In the genomic region with DNA sequence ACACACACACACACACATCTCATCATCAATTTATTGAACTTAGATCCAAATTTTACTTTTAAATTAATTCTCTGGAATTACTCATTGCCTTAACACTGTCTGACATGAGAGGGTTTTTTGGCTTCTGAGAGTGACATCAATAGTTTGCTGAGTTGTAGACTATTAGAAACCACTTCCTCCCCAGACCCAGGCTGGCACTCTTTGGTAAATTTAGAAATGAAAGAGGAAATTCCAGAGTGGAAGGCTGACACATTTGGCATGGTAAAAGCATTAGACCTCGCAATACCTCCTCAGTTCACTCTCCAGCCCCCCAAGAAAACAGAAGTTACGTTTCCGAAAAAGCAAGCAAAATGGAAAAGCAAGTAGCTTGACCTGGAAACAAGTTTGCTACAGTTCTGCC, we compare ENCODE assay signal across 18 mouse cellular contexts. TPM values are rescaled to one million over a fixed set of nuclear protein-coding genes. Genes with fewer than 3 reads are reported as not detected.
DNase-seq lines count a peak whose midpoint lies in the region; ATAC-seq and TF ChIP-seq lines count a peak whose summit lies in the region.
"Had no signal": no experiment of that assay in that cellular context is flagged by ENCODE, and none has a peak within 500 bp of the region (broad histone marks: within the 10 kb centered on the region; RNA-seq: fewer than 3 reads in every experiment).

No protein-coding gene starts in this region.

- TF ChIP-seq CTCF in liver, adult 2 months (IDR thresholded peaks at IDR 0.05; ENCODE audit: low read depth, low read length): no peak
- no peak for TF ChIP-seq CTCF in Patski (IDR thresholded peaks at IDR 0.05)

- WGBS in liver, adult 2 months: 60% methylated on average over 3 of the region's 3 CpGs
- WGBS in liver, embryonic 11.5 days: 55% methylated on average over 3 of the region's 3 CpGs

- H3K27me3 ChIP-seq in liver, adult 2 months (ENCODE audit: control insufficient read depth, insufficient read depth, low read length): no peaks in the 10 kb centered on the region
- H3K27me3 ChIP-seq in liver, embryonic 11.5 days (replicated peaks; ENCODE audit: control insufficient read depth, insufficient read depth, low read length): no peaks in the 10 kb centered on the region
- H3K27me3 ChIP-seq in Patski: no peaks in the 10 kb centered on the region
- H3K27me3 ChIP-seq: embryonic facial prominence, embryonic 12.5 days; heart, embryonic 15.5 days; hindbrain, embryonic 15.5 days; midbrain, embryonic 15.5 days had no signal

- no peak for ATAC-seq in liver, embryonic 11.5 days (replicated peaks; ENCODE audit: low FRiP score)
- ATAC-seq in Patski: peak; percentile 73
- ATAC-seq: forebrain, embryonic 14.5 days; midbrain, embryonic 15.5 days had no signal

- no peak overlapping the region for H3K27ac ChIP-seq in liver, adult 2 months (replicated peaks; ENCODE audit: insufficient read depth, low read depth, low read length)
- no peak overlapping the region for H3K27ac ChIP-seq in liver, embryonic 11.5 days (ENCODE audit: low read depth, low read length)
- H3K27ac ChIP-seq: embryonic facial prominence, embryonic 12.5 days; heart, embryonic 15.5 days; hindbrain, embryonic 15.5 days; midbrain, embryonic 15.5 days had no signal

- H3K4me1 ChIP-seq in liver, adult 2 months (ENCODE audit: control insufficient read depth, insufficient read depth, low read length): peaks cover 18% of the 10 kb centered on the region
- no peaks in the 10 kb centered on the region for H3K4me1 ChIP-seq in liver, embryonic 11.5 days (replicated peaks; ENCODE audit: control insufficient read depth, insufficient read depth, low read length)

- POLR2A ChIA-PET in Patski (lab: Charles Lee): no interaction called here

- no peak overlapping the region for H3K4me3 ChIP-seq in liver, adult 2 months (ENCODE audit: insufficient read depth, low read depth, low read length)
- H3K4me3 ChIP-seq in liver, embryonic 11.5 days (ENCODE audit: low read depth, low read length): no peak overlapping the region
- H3K4me3 ChIP-seq: embryonic facial prominence, embryonic 12.5 days; heart, embryonic 15.5 days; hindbrain, embryonic 15.5 days; midbrain, embryonic 15.5 days had no signal

- in situ Hi-C loops in Patski (cut with MboI; ENCODE audit: low pct_unique_long_range_greater_than_20kb): no loop called here

- peak; percentile 39 for DNase-seq in liver, adult 2 months (ENCODE audit: extremely low read depth, low read depth, low spot score)
- no peak for DNase-seq in liver, embryonic 11.5 days (ENCODE audit: low spot score)
- no peak for DNase-seq in Patski (ENCODE audit: low read depth, low spot score)
- DNase-seq in fibroblast of lung, adult 2 months (ENCODE audit: low read depth): peak; percentile 25
- DNase-seq in skeletal muscle tissue, adult 2 months (ENCODE audit: low read depth, low spot score): peak; percentile 28
- DNase-seq in thymus, postnatal 25 days: no peak
- no peak for DNase-seq in right cerebral cortex, adult 18-20 months
- DNase-seq: adrenal gland, postnatal 25 days; cerebellum, adult 18-20 months; gastrocnemius, postnatal 10 days; kidney, postnatal 14 days; layer of hippocampus, postnatal 36 days; lung, adult 2 months had no signal

- H3K79me2 ChIP-seq in liver, adult 2 months (ENCODE audit: control insufficient read depth, insufficient read depth, low read length): peaks cover 44% of the 10 kb centered on the region; the same call in 1 of the 2 replicates

- H3K36me3 ChIP-seq in liver, adult 2 months (ENCODE audit: control insufficient read depth, insufficient read depth, low read length): no peaks in the 10 kb centered on the region
- no peaks in the 10 kb centered on the region for H3K36me3 ChIP-seq in liver, embryonic 11.5 days (ENCODE audit: control insufficient read depth, insufficient read depth, low read length)
- H3K36me3 ChIP-seq: embryonic facial prominence, embryonic 12.5 days; heart, embryonic 15.5 days; hindbrain, embryonic 15.5 days; midbrain, embryonic 15.5 days had no signal

- no peak for TF ChIP-seq POLR2A in liver, adult 2 months (IDR thresholded peaks at IDR 0.05; ENCODE audit: extremely low read depth, insufficient read depth, low read length)

- CTCF ChIA-PET in Patski (lab: Charles Lee): no interaction called here

- no peak overlapping the region for H3K4me2 ChIP-seq in liver, embryonic 11.5 days
- H3K4me2 ChIP-seq: embryonic facial prominence, embryonic 12.5 days; heart, embryonic 15.5 days; hindbrain, embryonic 15.5 days; midbrain, embryonic 15.5 days had no signal

- H3K9me3 ChIP-seq in liver, embryonic 11.5 days (ENCODE audit: control insufficient read depth, low read length): no peaks in the 10 kb centered on the region
- H3K9me3 ChIP-seq: embryonic facial prominence, embryonic 12.5 days; heart, embryonic 15.5 days; hindbrain, embryonic 15.5 days; midbrain, embryonic 15.5 days had no signal

- no peak overlapping the region for H3K9ac ChIP-seq in liver, adult 2 months (ENCODE audit: low read depth, low read length)
- H3K9ac ChIP-seq in liver, embryonic 11.5 days (ENCODE audit: low read depth, low read length): no peak overlapping the region
- H3K9ac ChIP-seq: embryonic facial prominence, embryonic 12.5 days; heart, embryonic 15.5 days; hindbrain, embryonic 15.5 days; midbrain, embryonic 15.5 days had no signal

RNA-seq across cellular contexts. Expression of gene Cyfip1, which starts 11.2 kb away (rescaled TPM):
- 44.8 and 45.0 TPM in 2 replicates for total RNA-seq in liver, adult 2 months (2014; rRNA removed)
- 14.0 and 17.3 TPM in 2 replicates for polyA plus RNA-seq in liver, adult 2 months (2012; rRNA removed)
- 47.8 and 56.7 TPM in 2 replicates for polyA plus RNA-seq in liver, embryonic 11.5 days (2014; fragmentation: Nextera tagmentation; extraction: Ambion mirVana)
- polyA plus RNA-seq in Patski (2021): 81.0 TPM

RNA-seq across cellular contexts. Expression of gene Tubgcp5, which starts 58.8 kb away (rescaled TPM):
- total RNA-seq in liver, adult 2 months (2014; rRNA removed): 3.6 and 5.1 TPM in 2 replicates
- polyA plus RNA-seq in liver, adult 2 months (2012; rRNA removed): 1.2 and 1.5 TPM in 2 replicates
- polyA plus RNA-seq in liver, embryonic 11.5 days (2014; fragmentation: Nextera tagmentation; extraction: Ambion mirVana): 24.1 and 25.0 TPM in 2 replicates
- polyA plus RNA-seq in Patski (2021): 21.6 TPM

Comparison
In these comparisons a context has a peak if more than half of its experiments do, and no peak if none do; other contexts are left out.
1. DNase-seq: peak in liver, adult 2 months (single experiment), fibroblast of lung, adult 2 months (single experiment) and skeletal muscle tissue, adult 2 months (single experiment); none in liver, embryonic 11.5 days (single experiment), Patski (single experiment), thymus, postnatal 25 days (single experiment) and right cerebral cortex, adult 18-20 months (single experiment).